Mouse (Mus musculus) spleen, adult 18-20 months (tissue): ENCODE measurements at regions not wholly inside any gene's neighbourhood (a gene's known extent, or its start where the extent isn't known, plus 50 kb on each side); places are given as distances from the start of the nearest gene placed in this dataset.
A peak's percentile ranks its signal among the peaks of the same experiment; 100 is the strongest.
"Not testable (repeated sequence)": the region's sequence is repeated elsewhere in the genome, so short reads cannot be mapped to it uniquely, and the experiment has no call there.

ENCODE experiments used
- DNase-seq, 2 experiments: peaks; one replicate each; pipeline ENCODE4 v3.0.0; 2022; ENCODE audit warnings: mixed read lengths in 2 of 2

DNA sequence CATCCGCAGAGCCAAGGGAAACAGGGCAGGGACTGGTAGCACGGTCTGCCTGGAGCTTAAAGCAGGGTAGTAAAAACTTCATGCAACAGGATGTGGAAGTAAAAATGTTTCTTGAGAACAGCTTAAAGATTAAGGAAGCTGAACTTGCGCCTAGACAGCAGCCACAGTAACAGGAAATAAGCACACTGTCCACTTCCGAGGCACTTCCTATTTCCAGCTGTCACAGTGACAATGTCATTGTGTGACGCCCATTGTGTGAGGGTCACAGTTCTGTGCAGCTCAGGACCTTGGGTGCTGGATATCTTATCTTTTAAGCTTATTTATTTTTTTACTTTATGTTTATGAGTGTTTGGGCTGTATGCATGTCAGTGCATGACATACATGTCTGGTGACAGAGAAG, 147.7 kb upstream of the Ubl3 start:
- DNase-seq, result peak in 1 of 2 experiments; percentile 28

DNA sequence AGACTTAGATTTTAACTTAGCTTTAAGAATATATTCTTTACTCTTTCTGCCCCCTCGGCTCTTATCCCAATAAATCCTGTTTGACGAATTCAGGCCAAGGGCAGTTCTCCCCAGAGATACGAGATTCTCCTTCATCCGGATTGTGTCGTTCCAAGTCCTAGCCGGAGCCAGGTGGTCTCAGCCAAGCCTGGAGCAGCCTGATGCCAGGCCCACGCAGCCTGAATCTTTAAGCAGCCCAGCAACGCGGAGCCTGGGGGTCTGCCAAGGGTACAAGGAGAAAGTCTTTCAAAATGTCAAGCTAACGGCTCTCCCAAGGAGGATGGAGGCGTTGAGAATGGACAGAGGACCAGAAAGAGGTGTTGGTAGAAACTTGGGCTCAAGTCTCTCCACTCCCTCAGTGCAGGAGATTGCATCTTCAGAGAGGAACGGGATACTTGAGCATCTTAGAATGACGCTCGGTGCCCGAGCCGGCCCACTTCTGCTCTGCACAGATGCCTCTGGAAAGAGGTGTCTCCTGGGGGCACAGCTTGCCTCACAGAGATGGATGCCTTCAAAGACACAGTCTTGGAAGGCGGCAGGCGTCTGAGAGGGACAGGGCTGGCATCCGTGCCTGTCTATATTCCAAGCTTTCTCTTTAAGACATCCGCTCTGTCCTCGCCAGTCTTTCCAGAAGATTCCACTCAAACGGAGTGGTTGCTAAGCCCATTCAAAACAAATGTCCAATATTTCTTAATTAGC, 145.2 kb upstream of the Ubl3 start:
- no peak for DNase-seq

GRCm38 (mm10) chr5:148694352-148694751, 141.8 kb upstream of the Ubl3 start:
- DNase-seq, result no peak

DNA sequence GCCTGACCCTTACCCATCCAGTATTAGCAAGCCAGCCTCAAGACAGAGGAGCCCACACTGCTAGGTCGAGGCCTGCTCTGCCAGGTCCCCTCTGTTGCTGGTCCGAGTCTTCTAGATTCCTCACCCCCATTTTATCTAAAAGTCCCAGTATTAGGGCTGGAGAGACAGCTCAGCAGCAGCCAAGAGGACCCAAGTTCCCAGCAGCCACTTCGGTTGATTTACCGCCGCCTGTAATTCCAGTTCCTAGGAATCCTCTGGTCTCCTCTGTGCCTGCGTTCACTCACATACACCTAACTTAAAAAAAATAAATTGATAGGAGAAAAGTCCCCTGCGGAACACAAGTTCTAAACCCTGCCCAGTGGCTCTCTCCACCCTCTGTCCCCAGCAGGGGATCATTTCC, 138.9 kb upstream of the Ubl3 start:
- no peak for DNase-seq

DNA sequence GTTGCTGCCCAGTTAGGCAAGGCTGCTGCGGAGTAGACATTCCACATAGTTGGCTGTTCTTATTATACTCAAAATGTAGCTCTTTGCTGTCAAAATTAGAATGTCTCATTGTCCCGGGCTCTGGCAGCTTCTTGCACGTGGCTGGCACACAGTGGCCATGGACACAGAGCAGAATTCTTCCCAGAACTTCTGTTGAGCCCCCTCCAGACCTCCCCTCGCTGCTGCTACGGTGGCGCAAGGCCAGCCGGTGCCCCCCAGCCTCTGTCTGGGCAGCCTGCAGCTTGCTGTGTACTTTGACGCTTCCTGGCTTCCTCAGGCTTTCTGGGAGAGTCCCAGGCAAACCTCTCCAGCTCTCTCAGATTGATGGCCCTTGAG, 138.2 kb upstream of the Ubl3 start:
- no peak for DNase-seq

- DNase-seq, result no peak
Measured at GRCm38 (mm10) chr5:148690158-148690822, 137.7 kb upstream of the Ubl3 start.

GRCm38 (mm10) chr5:148689297-148689696, 136.7 kb upstream of the Ubl3 start:
- no peak for DNase-seq

DNA sequence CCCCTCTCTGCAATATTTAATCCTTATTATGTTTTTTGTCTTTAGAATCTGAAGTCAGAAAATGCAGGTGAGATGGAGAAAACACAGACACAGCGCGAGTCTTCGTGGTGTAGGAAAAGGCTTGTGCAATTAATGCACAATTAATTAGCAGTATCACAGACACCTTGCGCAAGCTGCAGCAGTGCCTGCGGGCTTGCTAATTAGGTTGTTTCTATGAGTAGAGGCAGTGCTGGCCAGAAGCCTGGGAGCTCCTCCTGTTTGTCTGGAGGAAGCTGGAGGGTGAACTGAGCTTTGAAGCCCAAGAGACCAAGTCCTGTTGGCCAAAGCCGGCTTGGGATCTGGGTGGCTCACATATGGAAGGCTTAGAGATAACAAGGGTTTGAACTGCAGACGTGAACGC, 135.9 kb upstream of the Ubl3 start:
- no peak for DNase-seq

- DNase-seq, result no peak
Measured at GRCm38 (mm10) chr5:148687827-148688226, 135.2 kb upstream of the Ubl3 start.

DNA sequence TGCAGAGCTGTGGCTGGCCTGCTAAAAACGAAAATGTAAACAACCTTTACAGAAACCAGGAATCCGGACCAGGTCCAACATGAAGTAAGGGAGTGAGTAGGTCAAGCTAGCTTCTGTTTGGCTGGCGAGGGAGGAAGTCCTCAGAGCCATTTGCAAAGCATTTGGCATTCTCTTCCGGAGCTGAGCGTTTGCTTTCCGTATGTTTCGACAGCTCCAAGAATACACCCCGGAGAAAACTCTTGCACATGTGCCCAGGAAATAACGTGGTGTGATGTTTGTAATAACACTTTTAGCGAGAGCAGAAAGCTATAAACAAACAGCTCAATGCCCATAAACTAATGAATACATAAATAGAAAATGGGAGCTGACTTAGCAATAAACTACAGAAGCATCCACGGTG, 131.6 kb upstream of the Ubl3 start:
- no peak for DNase-seq

DNA sequence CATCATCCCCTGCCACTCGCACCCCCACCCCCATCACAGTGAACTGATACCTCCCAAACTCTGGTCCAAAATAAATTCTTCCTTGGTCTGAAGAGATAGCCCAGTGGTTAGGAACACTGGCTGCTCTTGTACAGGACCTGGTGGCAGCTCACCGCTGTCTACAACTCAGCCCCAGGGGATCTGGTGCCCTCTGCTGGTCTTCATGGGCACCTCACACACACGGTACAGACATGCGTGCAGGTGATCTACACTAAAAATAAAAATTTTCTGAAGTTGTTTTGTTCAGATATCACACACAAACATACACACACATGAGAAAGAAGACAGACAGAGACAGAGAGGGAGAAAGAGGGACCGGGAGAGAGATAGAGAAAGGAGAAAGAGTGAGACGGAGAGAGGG, 130.0 kb upstream of the Ubl3 start:
- DNase-seq, result no peak

DNA sequence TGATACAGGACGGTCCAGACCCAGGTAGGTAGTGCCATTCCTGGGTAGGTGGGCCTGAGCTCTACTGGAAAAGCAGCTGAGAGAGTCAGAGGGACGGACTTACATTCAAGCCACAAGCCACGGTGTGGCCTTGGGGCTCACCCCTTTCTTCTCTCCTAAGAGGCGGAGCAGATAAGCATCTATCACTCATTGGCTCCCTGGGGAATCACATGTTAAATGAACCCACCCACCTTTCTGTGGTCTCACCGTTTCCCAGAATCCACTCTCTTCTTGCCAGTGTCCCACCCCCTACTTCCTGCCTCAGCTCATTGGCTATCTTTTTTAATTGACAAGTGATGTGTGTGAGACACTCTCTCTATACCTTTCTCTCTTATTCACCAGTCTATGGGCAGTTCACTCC, 127.8 kb upstream of the Ubl3 start:
- no peak for DNase-seq

DNA sequence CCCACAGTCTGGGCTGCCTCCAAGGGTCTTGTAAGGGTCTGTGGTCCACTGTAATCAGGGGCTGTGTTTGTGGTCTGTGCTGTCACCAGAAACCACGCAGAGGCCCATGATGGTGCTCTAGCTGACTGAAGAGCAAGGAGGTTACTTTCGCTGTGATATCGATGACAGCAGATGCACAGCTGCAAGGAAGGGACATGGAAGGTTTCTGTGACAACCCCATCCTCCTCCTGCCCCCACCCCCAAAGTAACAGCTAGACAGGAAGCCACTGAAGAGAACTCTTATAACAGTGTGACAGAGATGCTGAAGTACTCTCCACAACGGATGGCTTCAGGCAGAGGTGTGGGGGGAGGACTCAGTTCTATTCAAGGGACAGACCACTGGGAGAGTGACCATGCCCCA, 127.0 kb upstream of the Ubl3 start:
- no peak for DNase-seq

DNA sequence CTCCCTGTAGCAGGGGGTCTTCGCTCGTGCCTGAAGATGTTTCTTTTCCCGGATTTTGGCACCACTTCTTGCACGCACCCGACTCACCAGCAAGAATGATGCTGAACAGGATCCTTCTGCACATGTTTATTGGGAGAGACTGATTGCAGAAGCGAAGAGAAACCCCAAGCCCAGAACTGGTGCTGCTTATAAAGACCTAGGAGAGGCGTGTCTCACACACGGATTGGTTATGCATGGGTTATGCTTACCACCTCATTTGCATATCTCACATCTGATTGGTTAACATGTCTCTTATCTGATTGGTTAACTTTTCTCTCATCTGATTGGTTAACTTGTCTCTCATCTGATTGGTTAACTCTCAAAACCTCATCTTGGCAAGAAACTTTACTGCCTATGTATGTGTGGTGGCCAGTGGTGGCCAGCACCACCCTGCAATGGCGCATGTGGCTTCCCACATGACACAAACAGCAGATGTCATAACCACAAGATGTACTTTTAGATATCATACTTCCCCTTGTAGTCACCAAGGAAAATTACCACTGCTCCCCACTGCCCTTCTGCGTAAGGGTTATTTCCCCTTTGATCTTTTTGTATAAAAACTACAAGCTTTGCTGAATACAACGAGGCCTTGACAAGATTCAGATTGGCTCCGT, 125.8 kb upstream of the Ubl3 start:
- not testable (repeated sequence) for DNase-seq

DNA sequence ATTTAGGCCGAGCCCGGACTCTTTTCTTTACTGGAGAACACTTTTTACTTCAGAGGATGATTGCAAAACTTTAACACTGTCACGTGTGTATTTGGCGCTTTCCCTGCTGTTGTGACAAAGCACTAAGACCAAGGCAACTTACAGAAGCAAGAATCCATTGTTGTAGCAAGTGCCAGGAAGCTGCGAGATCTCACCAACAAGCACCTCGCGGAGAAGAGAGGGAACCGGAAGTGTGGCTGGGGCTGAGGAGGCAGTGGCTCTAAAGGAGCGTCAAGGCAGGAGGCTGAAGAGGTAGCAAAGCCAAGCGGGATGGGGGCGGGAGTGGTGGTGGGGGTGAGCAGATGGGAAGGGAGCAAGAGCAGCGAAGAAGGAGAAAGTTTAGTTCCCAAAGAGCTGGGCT, 121.7 kb upstream of the Ubl3 start:
- DNase-seq, result no peak

DNA sequence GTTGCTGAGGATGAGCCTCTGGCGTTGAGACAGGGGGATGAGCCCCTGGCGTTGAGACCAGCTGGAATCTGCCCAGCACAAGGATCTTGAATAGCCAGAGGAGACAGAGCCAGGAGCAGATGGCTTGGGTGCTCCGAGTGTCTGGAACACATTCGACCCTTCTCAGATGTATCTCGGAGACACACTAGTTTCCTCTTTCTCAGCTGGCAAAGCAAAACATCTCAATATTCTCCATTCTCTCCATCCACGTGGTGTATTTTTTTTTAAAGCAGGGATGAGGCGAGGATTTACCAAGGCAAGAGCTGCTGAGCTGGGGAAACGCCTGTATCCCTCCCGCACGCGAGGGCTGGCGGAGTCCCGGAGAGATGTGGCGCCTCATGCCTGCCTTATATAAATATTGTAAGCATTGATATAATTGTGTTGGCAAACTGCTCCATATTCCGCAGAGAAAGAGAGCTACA, 109.7 kb upstream of the Ubl3 start:
- DNase-seq, result no peak

DNA sequence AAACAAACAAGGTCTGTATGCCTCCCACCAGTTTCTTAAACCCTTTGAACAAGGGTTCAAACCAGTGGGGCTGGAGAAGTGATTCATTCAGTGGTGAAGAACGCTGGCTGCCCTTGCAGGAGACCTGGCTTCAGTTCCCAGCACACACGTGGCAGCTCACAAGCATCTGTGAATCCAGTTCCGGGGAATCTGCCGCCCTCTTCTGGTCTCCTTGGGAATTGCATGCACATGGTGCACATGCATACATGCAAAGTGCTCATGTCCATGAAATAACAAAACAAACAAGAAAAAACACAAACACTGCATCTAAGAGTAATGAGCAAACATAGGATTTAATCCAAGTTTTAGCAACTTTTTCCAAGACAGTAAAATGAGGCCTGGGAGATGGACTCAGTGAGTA, 108.5 kb upstream of the Ubl3 start:
- no peak for DNase-seq

- no peak for DNase-seq
Measured at GRCm38 (mm10) chr5:148657936-148658640, 105.5 kb upstream of the Ubl3 start.

GRCm38 (mm10) chr5:148652525-148653243, 100.1 kb upstream of the Ubl3 start:
- DNase-seq, result no peak

GRCm38 (mm10) chr5:148651736-148652135, 99.1 kb upstream of the Ubl3 start:
- DNase-seq, result no peak

GRCm38 (mm10) chr5:148649573-148649972, 97.0 kb upstream of the Ubl3 start:
- not testable (repeated sequence) for DNase-seq

GRCm38 (mm10) chr5:148649123-148649522, 96.5 kb upstream of the Ubl3 start:
- DNase-seq, result no peak

DNA sequence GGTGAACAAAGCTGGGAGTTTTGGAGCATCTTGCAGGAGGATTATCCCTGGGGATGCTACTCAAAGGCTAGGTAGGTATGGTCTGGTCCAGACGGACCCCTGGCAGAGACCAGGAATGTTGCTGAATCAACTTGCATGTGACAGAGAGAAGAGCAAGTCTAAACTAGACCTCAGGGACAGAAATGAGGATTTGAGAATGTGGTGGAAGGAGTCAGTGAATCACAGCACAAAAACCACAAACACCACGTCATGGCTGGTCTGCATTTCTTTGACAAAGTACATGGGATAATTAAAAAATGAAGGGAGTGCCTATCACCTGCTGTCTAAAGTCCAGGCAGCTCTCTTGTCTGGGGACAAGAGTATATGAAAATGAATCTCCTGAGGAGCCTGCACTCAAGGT, 95.1 kb upstream of the Ubl3 start:
- no peak for DNase-seq
